Mouse (Mus musculus): ENCODE measurements around the gene Ly6g6c. TPM values are rescaled to one million over a fixed set of nuclear protein-coding genes. Genes with fewer than 3 reads are reported as not detected.

The Ly6g6c gene
- polyA plus RNA-seq, 1 experiment from 2014 or later: not detected

DNA sequence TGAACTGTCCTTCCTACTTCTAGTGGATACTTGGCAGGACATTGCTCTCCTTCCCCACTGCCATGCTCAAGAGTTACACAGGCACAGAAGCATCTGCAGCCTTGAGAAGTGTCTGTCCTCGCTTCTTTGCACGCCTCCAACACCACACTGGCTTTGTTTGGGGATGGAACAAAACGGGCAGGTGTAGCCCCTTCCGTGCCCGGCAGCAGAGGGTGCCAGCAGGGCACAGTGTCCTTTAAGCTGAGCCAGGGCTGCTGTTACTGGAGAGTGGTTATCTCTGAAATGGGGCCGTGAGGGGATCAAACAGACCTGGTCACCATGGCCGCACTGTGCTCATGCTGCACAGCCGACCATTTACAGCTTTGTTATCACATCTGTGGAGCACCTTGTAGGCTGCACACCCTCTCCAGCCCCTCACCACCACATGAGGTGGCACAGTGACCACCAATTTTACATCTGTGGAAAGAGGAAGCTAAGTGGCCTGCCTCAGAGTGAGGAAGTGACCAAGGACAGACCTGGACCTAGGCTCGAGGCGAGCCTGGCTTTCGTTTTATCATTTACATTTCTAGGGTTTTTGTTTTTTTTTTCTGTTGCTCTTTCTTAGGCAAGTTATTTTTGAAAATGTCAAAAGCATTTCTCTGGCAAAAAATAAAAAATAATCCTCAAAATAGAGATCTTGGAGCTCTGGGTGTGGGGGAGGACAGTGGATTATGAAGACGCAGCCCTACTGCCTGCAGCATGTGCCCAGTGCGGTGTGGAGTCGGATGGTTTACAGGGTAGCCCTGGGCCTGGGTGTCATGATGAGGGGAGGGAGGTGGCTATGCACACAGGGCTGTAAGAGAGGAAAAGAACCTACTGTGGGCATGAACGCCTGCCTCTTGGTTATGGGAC lies 29.5 kb downstream of the Ly6g6c start:
- peaks cover 19% of the 10 kb centered on the region for H3K4me1 ChIP-seq
- H3K9ac ChIP-seq: no peak overlapping the region; the same call in 1 of the 2 replicates
- no peak overlapping the region for H3K4me2 ChIP-seq
- H3K27me3 ChIP-seq: no peaks in the 10 kb centered on the region
- H3K9me3 ChIP-seq (replicated peaks): no peaks in the 10 kb centered on the region
- peaks cover 82% of the 10 kb centered on the region for H3K36me3 ChIP-seq (ENCODE audit: poor library complexity, severe bottlenecking)
- WGBS: 94% methylated on average over 15 of the region's 15 CpGs
- no peak overlapping the region for H3K4me3 ChIP-seq
- H3K27ac ChIP-seq: no peak overlapping the region
- no peak for ATAC-seq

DNA sequence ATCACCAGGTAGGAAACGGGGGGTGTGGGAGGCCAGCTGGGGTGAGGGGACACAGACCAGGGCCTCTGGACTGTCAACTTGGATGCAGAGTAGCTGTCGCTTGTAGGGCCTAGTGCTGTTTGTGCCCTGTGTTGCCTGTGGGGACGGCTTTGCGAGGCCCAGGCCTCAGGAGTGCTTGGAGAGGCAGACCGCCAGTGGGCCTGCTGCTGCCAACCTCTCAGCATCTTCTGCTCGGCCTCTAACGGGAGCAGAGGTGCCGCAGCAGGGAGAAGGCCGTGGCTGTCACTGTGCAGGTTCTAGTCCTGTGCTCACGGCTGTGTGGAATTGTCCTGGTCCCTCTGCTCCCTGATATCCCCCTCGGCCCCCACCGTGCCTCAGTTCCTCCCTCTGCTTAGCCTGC lies 31.4 kb downstream of the Ly6g6c start:
- Histone ChIP-seq H3K27ac (no peak overlapping the region), H3K4me1 (no peaks in the 10 kb centered on the region), H3K27me3 (no peaks in the 10 kb centered on the region), H3K4me2 (no peak overlapping the region), H3K4me3 (no peak overlapping the region), H3K9ac (no peak overlapping the region), H3K36me3 (ENCODE audit: poor library complexity, severe bottlenecking) (peaks cover 98% of the 10 kb centered on the region), H3K9me3 (replicated peaks) (no peaks in the 10 kb centered on the region)
- no peak for ATAC-seq
- 85% methylated on average over 12 of the region's 12 CpGs for WGBS

DNA sequence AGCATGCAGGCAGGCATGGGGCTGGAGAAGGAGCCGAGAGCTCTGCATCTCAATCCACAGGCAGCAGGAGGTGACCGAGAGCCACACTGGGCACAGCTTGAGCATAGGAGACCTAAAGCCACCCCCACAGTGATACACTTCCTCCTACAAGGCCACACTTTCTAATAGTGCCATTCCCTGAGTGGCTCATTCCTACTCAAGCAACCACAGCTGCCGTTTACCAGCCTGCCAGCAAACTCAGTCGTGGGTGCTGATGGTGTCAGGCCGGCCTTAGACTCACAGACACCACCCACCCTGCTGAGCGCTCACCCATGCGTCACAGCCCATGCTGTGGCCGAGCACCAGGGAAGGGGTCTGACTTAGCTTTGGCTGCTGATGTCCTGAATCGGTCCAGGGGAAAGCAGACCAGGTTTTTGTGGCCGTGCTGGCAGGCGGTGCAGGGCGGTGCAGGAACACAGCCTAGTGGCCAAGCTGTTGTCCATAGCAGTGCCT lies 32.0 kb downstream of the Ly6g6c start:
- Histone ChIP-seq H3K27ac (no peak overlapping the region), H3K9ac (no peak overlapping the region), H3K4me3 (no peak overlapping the region), H3K36me3 (ENCODE audit: poor library complexity, severe bottlenecking) (peaks cover 99% of the 10 kb centered on the region), H3K9me3 (replicated peaks) (no peaks in the 10 kb centered on the region), H3K27me3 (no peaks in the 10 kb centered on the region), H3K4me2 (no peak overlapping the region), H3K4me1 (no peaks in the 10 kb centered on the region)
- WGBS: 84% methylated on average over 12 of the region's 12 CpGs
- ATAC-seq: no peak

DNA sequence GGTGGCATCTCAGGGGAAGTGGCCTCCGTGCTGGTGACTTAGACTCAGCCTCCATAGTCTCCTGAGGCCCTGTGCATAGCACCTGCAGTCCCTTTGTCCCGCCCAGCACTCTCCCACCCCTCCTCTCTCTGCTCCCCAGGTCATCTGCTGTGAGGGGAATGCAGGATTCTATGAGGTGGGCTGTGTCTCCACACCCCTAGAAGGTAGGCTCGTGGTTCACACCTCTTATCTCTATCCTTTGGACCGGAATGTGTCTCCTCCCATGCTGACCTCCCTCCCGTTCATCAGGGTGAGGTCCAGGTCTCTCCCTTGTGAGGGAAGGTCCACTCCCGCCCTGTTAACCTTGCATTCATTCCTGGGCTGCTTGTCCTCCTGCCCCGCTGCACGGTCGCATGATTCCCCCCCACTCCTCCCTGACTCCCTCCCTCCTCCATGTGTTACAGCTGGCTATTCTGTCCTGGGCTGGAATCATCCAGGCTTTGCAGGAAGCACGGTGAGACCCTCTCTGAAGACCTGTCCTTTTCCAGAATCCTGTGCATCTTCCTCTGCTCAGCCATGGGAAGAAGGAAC lies 35.1 kb downstream of the Ly6g6c start:
- Histone ChIP-seq H3K9ac (no peak overlapping the region), H3K4me3 (no peak overlapping the region), H3K4me2 (no peak overlapping the region), H3K27ac (no peak overlapping the region), H3K36me3 (ENCODE audit: poor library complexity, severe bottlenecking) (peaks cover 86% of the 10 kb centered on the region), H3K9me3 (replicated peaks) (no peaks in the 10 kb centered on the region), H3K27me3 (no peaks in the 10 kb centered on the region), H3K4me1 (no peaks in the 10 kb centered on the region)
- WGBS: 72% methylated on average over 10 of the region's 10 CpGs
- no peak for ATAC-seq

DNA sequence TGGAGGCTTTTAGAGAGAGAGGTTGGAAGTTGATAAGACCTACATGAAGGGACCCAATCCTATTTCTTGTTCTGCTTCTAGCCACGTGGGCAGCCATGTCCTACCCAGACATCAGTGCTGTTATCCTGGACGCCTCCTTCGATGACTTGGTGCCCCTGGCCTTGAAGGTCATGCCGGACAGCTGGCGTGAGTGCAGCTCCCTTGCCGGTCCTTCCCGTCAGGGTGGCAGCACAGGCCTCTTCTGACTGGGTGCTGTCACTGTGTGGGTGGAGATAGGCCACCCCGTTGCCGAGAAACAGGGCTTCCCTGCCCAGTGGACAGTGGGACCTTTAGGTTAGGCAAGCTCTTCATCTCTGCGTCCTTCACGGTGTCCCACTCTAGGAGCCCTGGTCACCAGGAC lies 36.0 kb downstream of the Ly6g6c start:
- Histone ChIP-seq H3K9ac (no peak overlapping the region), H3K9me3 (replicated peaks) (no peaks in the 10 kb centered on the region), H3K27me3 (no peaks in the 10 kb centered on the region), H3K36me3 (ENCODE audit: poor library complexity, severe bottlenecking) (peaks cover 77% of the 10 kb centered on the region), H3K4me1 (peaks cover 5% of the 10 kb centered on the region), H3K4me2 (no peak overlapping the region), H3K4me3 (no peak overlapping the region), H3K27ac (no peak overlapping the region)
- ATAC-seq: no peak
- WGBS: 94% methylated on average over 11 of the region's 11 CpGs

DNA sequence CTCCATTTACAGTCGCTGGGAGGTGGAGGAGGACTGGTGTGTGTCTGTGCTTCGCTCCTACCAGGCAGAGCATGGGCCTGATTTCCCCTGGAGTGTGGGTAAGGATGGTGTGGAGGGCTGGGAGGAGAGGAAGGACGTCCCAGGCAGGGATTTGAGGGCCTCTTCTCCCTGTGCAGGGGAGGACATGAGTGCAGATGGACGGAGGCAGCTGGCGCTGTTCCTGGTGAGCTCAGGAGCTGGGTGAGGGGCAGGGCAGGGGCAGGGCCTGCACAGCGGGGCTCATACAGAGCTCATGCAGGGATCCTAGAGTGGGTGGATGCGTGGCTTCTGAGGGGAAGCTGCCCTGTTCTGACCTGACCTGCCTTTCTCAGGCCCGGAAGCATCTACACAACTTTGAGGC lies 37.1 kb downstream of the Ly6g6c start:
- H3K27me3 ChIP-seq: no peaks in the 10 kb centered on the region
- no peaks in the 10 kb centered on the region for H3K9me3 ChIP-seq (replicated peaks)
- no peak for ATAC-seq
- 74% methylated on average over 8 of the region's 8 CpGs for WGBS
- H3K4me3 ChIP-seq: no peak overlapping the region
- peaks cover 66% of the 10 kb centered on the region for H3K36me3 ChIP-seq (ENCODE audit: poor library complexity, severe bottlenecking)
- 0 out of 2 replicates have a peak overlapping the region, but pooled peaks have one; percentile 12 for H3K9ac ChIP-seq
- no peak overlapping the region for H3K4me2 ChIP-seq
- peaks cover 7% of the 10 kb centered on the region for H3K4me1 ChIP-seq
- no peak overlapping the region for H3K27ac ChIP-seq

DNA sequence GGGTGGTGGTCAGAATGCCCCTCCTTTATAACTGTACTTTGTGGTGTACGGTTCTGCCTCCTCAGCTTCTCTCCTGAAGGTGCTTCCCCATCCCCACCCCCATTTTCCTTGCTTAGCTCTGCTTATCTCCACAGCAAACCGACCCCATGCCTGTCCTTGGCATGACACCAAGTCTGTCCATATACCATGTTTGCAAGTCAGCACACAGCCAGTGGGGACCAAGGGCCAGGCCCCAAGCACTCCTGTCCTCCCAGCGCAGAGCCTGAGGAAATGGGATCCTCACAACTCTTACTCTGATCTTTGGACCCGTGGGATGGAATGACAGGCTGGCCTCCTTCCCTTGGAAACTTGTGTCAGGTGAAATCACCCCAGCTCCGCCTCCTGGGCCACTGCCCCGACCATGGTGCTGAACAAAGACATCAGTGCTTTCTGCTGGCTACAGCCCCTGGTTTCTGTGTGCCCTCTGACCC lies 38.1 kb downstream of the Ly6g6c start:
- ATAC-seq: no peak
- Histone ChIP-seq H3K9me3 (replicated peaks) (no peaks in the 10 kb centered on the region), H3K4me3 (no peak overlapping the region), H3K4me2 (no peak overlapping the region), H3K9ac (no peak overlapping the region), H3K4me1 (peaks cover 7% of the 10 kb centered on the region), H3K36me3 (ENCODE audit: poor library complexity, severe bottlenecking) (peaks cover 57% of the 10 kb centered on the region), H3K27me3 (no peaks in the 10 kb centered on the region), H3K27ac (no peak overlapping the region)
- 80% methylated on average over 6 of the region's 6 CpGs for WGBS

DNA sequence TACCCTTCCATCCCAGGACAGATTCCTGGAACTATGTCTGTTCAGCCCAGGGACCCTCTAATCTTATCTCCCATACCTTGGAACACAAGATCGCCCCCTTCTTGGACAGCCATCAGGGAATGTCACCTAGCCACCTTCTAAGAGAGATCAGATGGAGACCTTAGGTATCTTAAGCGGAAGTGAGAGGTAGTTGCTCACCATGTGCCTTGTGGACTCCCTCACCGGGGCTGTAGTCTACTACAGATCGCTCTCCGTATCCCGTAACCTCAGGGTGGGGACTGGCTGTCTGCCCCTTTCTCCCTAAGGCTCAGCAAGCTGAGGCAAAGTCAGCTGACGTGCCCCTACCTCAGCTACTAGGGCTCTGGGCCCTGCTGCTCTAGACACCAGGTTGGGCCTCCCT lies 38.9 kb downstream of the Ly6g6c start:
- Histone ChIP-seq H3K4me3 (no peak overlapping the region), H3K9ac (peak overlapping the region; percentile 4; the same call in 1 of the 2 replicates), H3K4me2 (no peak overlapping the region), H3K27me3 (no peaks in the 10 kb centered on the region), H3K36me3 (ENCODE audit: poor library complexity, severe bottlenecking) (peaks cover 49% of the 10 kb centered on the region), H3K9me3 (replicated peaks) (no peaks in the 10 kb centered on the region), H3K27ac (no peak overlapping the region), H3K4me1 (peaks cover 7% of the 10 kb centered on the region)
- ATAC-seq: no peak
- WGBS: 89% methylated on average over 7 of the region's 7 CpGs

DNA sequence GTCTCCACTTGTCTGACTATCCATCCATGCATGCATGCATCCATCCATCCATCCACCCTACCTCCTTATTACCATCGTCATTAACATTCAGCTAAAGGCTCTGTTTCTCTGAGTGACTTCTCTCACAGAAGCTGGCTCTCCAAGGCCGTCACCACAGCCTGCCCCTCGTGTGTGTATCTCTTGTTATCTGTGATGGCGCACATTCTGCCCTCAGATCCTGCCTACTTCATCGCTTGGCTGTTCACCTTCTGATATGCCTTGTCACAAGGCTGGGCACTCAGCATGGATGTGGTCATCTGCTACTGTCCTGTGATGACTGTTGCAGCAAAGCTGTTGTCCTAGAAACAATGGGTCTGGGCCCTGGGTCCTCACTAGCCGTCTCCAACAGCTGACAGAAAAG lies 39.6 kb downstream of the Ly6g6c start:
- Histone ChIP-seq H3K27me3 (no peaks in the 10 kb centered on the region), H3K9ac (0 out of 2 replicates have a peak overlapping the region, but pooled peaks have one; percentile 4), H3K36me3 (ENCODE audit: poor library complexity, severe bottlenecking) (peaks cover 42% of the 10 kb centered on the region), H3K9me3 (replicated peaks) (no peaks in the 10 kb centered on the region), H3K4me2 (no peak overlapping the region), H3K4me3 (no peak overlapping the region), H3K27ac (no peak overlapping the region), H3K4me1 (peaks cover 7% of the 10 kb centered on the region)
- no peak for ATAC-seq
- 82% methylated on average over 6 of the region's 6 CpGs for WGBS

DNA sequence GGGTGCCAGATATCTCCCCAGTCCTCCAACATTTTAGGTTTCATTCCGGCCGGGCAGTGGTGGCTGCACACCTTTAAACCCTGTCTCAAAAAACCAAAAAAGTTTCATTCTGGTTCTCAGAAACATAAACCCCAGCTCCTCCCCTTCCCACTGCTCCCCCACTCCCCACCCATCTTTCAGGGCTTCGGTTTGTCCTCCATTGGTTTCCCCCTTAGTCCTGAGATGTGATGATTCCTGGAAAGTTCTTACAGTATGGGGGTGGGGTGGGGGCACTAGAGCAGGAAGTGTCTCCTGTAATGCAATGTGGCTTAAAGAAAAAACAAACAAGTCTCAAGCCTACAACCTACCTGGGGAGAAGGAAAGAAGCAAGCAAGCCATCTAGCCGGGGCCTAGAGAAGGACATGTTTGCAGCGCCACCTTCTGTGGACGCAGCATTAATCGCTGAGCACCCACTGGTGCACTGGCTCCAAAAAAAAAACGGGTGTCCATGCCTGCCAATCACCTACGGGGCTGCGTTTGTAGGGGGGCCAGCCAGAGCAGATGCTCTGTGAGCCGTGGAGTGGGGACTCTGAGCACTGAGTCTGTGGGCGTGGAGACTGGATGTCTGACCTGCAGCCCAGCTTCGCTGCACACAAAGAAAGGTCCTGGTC lies 40.7 kb downstream of the Ly6g6c start:
- Histone ChIP-seq H3K9me3 (replicated peaks) (no peaks in the 10 kb centered on the region), H3K9ac (peak overlapping the region; percentile 57; the same call in 1 of the 2 replicates), H3K27me3 (no peaks in the 10 kb centered on the region), H3K4me2 (peak overlapping the region; percentile 49), H3K4me1 (peaks cover 7% of the 10 kb centered on the region), H3K4me3 (peak overlapping the region; percentile 15; the same call in 1 of the 2 replicates), H3K36me3 (ENCODE audit: poor library complexity, severe bottlenecking) (peaks cover 31% of the 10 kb centered on the region), H3K27ac (no peak overlapping the region; the same call in 1 of the 2 replicates)
- no peak for ATAC-seq
- 23% methylated on average over 13 of the region's 13 CpGs for WGBS

DNA sequence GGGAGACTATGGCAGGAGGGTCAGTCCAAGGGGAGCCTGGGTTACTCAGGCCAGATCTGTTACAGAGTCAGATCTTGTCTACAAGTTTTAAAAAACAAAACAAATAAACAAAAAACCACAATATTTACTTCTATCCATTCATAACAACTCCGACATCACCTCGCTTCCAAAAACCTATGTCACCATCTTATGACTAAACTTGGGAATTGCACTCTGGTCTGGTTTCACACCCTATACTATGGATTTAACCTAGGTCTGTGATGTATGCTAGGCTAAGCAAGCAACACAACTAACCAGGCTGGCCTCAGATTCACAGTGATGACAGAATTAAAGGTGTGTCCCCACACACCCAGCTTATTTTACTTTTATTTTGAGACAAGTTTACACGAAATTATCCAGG lies 41.3 kb downstream of the Ly6g6c start:
- Histone ChIP-seq H3K9ac (0 out of 2 replicates have a peak overlapping the region, but pooled peaks have one; percentile 57), H3K4me3 (no peak overlapping the region; the same call in 1 of the 2 replicates), H3K9me3 (replicated peaks) (no peaks in the 10 kb centered on the region), H3K4me1 (peaks cover 7% of the 10 kb centered on the region), H3K36me3 (ENCODE audit: poor library complexity, severe bottlenecking) (peaks cover 24% of the 10 kb centered on the region), H3K4me2 (peak overlapping the region; percentile 49), H3K27me3 (no peaks in the 10 kb centered on the region), H3K27ac (no peak overlapping the region)
- WGBS: 58% methylated on average over 3 of the region's 3 CpGs
- ATAC-seq: 0 out of 2 replicates have a peak, but pooled peaks have one; percentile 27

DNA sequence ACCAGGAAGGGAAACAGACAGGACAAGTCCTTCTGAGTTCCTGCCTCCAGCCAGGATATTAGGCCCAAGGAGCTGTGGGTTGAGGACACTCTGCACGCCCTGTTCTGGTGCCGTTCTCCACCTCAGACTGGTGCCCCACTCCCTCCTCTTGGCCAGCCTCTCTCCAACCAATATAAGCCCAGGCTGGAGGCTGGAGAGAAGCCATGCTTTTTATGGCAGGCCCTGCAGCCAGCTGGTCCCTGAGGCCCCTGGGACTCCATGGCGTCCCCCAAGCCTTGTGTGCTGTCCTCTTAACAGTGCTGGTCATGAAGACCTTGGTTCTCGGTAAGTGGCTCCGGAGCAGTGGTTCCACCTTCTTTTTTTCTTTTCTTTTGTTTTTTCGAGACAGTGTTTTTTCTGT lies 42.9 kb downstream of the Ly6g6c start, which contains the start of gene Ly6g5c:
TSS of gene Ly6g5c (plus strand) at position 183 of the 400 bp plus-strand sequence.
- Histone ChIP-seq H3K9me3 (replicated peaks) (no peaks in the 10 kb centered on the region), H3K4me1 (peaks cover 7% of the 10 kb centered on the region), H3K9ac (no peak within 1 kb of the TSS), H3K27ac (no peak within 1 kb of the TSS), H3K4me2 (no peak within 1 kb of the TSS), H3K36me3 (ENCODE audit: poor library complexity, severe bottlenecking) (peaks cover 9% of the 10 kb centered on the region), H3K27me3 (no peaks in the 10 kb centered on the region), H3K4me3 (no peak within 1 kb of the TSS)
- WGBS: 86% methylated on average over 6 of the region's 6 CpGs
- no peak for ATAC-seq
